Mouse (Mus musculus): ENCODE results near the gene Bcas3.

Gene Bcas3

GRCm38 (mm10) chr11:85529531-85530285 is 176.7 kb downstream of the Bcas3 start:
- no peak for DNase-seq (ENCODE audit: low read depth, low spot score)

DNA sequence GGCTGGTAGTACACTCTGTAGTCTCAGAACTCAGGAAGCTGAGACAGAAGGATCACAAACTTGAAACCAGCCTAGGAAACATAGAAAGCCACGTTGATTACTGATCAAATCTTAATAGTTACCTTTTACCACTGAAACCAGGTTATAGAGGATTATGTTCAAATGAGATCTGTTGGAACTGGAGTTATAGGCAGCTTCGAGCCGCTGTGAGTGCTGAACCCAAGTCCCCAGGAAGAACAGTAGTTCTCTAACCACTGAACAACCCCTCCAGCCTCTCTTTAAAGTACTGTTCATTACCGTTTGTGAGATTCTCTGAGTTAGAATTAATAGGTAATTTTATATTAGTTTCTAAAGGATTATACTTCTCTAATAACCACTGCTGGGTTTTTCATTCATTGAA is 188.0 kb downstream of the Bcas3 start:
- no peak for DNase-seq (ENCODE audit: low read depth, low spot score)

DNA sequence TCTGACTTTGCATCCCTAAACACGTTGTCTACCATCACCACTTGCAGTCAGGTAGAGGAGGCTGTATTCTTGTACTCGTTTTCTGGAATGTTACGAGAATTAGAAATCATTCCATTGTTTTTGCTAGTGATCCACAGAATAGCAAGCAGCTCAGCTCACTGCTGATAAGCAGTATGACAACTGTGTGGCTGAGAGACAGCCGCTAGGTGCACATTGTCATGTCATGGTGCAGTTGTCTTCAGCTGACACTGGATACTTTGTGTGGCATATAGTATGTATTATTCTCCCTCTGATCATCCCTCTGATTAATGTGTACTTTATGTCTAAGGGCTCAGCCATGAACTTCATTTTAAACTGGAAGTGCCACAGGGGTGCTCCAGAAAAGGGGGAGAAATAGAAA is 190.3 kb downstream of the Bcas3 start:
- DNase-seq (ENCODE audit: low read depth, low spot score), result no peak

DNA sequence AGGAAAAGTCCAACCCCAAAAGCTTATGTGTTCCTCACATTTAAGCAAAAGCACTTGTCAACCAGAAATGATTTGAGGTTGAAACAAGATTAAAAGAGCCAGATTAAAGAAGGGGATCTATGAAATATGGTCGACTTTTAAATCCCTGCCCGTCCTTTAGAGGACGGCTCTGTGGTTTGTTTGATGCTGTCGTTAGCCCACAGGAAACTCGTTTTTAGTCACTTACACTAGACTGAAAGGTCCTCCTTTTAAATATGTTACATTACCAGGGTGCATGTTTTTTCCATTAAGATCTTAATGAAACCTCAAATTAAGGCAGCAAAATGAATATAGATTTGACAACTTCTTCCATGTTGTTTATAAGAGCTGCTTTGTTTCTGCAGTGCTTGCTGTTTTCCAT is 192.6 kb downstream of the Bcas3 start:
- DNase-seq (ENCODE audit: low read depth, low spot score), result no peak

- no peak for DNase-seq (ENCODE audit: low read depth, low spot score)
These were observed 195.0 kb downstream of the Bcas3 start for GRCm38 (mm10) chr11:85547966-85548365.

- DNase-seq (ENCODE audit: low read depth, low spot score), result no peak
These were observed 196.7 kb downstream of the Bcas3 start for GRCm38 (mm10) chr11:85549651-85550050.

- DNase-seq (ENCODE audit: low read depth, low spot score), result peak; percentile 19
These were observed 202.1 kb downstream of the Bcas3 start for GRCm38 (mm10) chr11:85555066-85555465.

GRCm38 (mm10) chr11:85555721-85556120 is 202.8 kb downstream of the Bcas3 start:
- no peak for DNase-seq (ENCODE audit: low read depth, low spot score)

DNA sequence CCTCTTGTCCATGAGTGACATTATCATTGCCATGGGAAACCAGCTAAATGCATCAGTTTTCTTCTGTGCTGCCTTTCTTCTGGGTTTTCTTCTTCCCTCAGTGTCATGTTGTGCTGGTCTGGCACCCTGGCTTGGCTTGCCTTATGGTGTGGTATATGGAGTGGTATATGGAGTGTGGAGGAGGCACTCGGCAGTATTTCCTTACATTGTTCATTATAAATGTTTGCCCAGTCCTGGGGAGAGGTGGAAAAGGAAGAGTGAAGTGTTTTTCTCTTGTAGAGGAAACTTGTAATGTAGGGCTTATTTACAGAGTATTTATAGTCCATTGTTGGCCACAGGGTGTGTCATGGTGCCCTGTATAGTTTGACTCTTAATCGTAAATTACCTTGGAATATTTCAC is 212.1 kb downstream of the Bcas3 start:
- no peak for DNase-seq (ENCODE audit: low read depth, low spot score)

DNA sequence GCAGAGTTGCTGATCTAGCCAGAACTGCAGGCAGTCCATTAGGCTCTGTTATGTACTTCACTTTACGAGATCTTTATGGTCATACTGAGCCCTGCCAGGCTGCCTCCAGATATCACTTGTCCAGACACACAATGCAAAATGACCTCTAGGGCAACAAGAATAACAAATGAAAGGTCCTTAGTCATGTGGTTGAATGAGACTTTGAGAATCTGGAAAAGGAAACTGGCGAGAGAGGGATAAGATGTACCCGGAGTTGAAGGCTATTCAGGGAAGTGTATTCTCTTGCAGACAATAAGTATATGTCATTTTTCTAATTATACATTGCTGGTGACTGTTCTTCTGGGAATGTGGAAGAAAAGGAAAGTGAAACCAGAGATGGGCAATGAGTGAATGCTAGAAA is 218.1 kb downstream of the Bcas3 start:
- no peak for DNase-seq (ENCODE audit: low read depth, low spot score)

DNA sequence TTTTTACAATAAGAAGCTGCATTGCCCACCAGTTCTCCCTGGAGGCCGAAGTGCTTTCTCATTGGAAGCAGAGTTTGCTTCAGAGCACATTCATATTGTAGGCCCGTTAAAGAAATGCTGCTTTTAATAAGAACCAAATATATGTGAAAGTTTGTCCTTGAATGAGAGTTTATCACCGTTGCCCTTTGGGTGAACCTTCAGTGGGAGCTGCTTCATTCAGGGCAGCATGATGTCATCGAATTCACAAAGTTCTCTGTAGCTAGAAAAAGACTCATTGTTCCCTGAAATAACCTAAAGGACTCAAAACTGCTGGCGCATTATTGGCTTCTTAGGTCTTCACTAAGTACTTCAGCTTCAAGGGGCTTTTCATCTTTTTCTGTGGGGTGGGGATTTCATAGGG is 219.0 kb downstream of the Bcas3 start:
- DNase-seq (ENCODE audit: low read depth, low spot score), result no peak

DNA sequence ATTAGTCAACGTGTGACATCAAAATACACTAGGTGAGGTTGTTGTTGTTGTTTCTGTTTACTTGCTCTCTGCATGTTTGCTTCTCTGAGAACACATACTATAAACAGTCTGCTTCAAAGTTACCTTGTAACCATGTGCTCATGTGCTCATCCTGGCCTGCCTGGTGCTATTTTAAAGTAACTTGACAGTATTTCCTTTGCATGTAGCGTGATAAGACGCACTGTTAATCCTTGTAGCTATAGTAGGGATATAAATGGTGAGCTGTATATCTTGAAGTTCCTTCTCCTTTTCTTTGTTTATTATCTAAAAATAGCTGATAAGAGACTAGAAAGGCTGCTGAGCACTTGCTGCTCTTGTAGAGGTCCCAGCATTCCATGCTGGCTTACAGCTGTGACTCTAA is 219.6 kb downstream of the Bcas3 start:
- DNase-seq (ENCODE audit: low read depth, low spot score), result no peak

DNA sequence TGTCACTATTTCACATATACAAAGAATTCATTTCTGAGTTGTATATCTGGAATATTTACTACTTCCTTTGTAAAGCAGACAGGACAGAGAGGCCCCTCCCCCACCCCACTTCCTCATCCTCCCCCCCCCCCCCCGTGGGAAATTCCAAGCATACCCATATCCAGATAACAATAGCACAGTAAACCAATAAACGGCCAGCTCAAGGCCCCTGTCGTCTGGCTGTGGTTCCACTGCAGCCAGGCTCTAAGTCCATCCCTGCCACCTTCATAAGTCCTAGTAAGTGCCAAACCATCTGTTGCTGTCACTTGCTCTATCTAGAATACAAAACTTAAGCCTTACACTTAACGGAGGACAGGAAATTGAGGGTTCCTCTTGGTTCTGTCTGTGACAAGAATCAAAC is 221.5 kb downstream of the Bcas3 start:
- DNase-seq (ENCODE audit: low read depth, low spot score), result no peak

- DNase-seq (ENCODE audit: low read depth, low spot score), result no peak
These were observed 225.1 kb downstream of the Bcas3 start for GRCm38 (mm10) chr11:85577816-85578645.

- DNase-seq (ENCODE audit: low read depth, low spot score), result no peak
These were observed 231.1 kb downstream of the Bcas3 start for GRCm38 (mm10) chr11:85584086-85584485.

- DNase-seq (ENCODE audit: low read depth, low spot score), result no peak
These were observed 240.7 kb downstream of the Bcas3 start for GRCm38 (mm10) chr11:85593636-85594035.

DNA sequence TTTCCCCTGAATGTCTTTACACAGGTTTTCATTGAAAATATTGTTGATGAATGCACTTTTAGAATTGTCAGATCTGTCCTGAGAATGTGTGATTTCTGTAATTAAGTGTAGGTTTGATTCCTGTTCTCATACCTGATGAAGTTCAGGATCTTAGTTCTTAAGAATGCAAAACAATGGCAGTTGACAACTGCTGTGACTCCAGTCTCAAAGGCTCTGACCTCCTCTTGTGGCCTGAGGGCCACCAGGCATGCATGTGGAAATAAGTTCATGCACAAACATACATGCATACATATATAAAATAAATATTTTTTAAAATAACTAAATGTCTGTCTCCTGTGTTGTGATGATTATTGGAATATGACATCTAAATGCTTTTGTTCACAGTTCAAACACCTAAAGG is 246.3 kb downstream of the Bcas3 start:
- DNase-seq (ENCODE audit: low read depth, low spot score), result no peak

GRCm38 (mm10) chr11:85603546-85604322 is 250.8 kb downstream of the Bcas3 start:
- DNase-seq (ENCODE audit: low read depth, low spot score), result no peak

DNA sequence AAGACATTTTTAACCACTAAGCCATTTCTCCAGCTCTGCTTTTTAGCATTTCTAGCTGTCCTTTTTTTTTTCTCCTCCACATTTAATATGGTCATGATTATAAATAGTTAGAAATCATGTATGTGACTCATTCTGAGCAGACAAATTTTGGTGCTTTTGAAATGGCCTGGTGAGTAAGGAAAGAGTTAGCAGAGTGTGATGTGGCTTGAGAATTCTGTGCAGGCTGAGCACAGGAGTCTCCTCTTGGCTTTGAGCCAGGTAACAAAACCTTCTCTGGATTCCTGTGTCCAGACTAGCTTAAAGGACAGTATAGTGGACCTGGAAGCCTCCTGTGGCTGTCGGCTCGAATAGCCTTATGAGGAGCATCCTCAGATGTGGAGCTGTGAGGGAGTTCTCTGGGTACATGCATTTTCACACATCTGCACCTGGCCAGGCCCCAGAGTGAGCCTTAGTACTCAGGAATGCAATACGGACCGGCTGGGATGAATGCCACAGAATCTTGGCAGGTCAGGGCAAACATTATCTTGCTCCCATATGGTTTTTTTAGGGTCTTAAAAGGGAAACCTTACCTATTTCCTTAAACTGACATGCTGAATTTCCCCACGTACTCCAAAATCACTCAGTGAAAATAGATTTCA is 256.5 kb downstream of the Bcas3 start:
- no peak for DNase-seq (ENCODE audit: low read depth, low spot score)

- no peak for DNase-seq (ENCODE audit: low read depth, low spot score)
These were observed 260.1 kb downstream of the Bcas3 start for GRCm38 (mm10) chr11:85613035-85613434.

DNA sequence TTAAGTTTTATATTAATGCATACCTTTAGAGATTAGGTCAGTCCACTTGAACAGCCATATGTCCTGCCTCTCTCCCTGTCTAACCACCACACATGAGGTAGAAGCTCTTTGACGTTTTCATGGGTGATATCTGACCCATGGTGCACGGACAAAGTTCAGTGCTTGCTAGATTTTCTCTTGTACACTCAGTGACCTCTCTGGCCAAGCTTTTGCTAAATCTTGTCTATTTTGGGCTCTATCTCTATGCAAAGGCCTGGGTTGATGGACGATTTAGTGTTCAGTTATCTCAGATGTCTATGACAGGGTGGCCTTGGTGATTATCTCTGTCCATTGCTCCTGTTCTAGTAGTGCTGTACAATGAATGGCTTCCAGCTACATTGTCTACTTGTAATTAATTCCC is 260.6 kb downstream of the Bcas3 start:
- DNase-seq (ENCODE audit: low read depth, low spot score), result no peak

DNA sequence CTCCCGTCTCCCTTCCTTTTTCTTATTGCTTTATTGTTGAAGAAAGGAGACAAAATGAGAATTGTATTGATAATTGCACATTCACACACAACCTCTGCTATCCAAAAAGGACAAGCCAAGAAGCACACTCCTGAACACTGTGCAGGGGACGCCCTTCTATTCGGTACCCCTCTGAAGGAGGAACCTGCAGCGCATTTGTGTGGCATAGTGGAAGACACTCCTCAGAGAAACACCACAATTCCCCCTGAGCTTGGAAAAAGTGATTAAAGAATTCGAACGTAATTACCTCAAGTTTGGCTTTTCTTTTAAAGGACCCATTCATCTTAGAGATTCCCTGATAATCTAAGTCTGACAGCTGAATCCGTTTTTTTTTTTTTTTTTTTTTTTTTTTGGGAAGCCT is 261.5 kb downstream of the Bcas3 start:
- DNase-seq (ENCODE audit: low read depth, low spot score), result no peak
